Mouse (Mus musculus): ENCODE data around the gene Atp6v0d1.
"Not testable (repeated sequence)": the region's sequence is repeated elsewhere in the genome, so short reads cannot be mapped to it uniquely, and the experiment has no call there.

DNA sequence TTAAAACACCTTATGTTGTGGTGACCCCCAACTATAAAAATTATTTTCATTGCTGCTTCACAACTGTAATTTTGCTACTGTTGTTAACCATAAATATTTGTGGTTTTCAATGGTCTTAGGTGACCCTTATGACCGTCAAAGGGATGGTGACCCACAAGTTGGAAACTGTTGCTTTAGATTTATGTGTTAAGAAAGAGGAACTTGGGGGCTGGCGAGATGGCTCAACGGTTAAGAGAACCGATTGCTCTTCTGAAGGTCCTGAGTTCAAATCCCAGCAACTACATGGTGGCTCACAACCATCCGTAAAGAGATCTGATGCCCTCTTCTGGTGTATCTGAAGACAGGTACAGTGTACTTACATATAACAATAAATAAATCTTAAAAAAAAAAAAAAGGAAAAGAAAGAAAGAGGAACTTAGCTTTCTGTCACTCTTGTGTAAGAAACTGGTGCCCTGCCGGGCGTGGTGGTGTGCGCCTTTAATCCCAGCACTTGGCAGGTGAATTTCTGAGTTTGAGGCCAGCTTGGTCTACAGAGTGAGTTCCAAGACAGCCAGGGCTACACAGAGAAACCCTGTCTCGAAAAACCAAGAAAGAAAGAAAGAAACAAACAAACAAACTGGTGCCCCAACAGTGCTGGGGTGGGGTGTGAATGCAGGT, 1.1 kb downstream of the Atp6v0d1 start:
- peak; percentile 34; the same call in 1 of the 2 replicates for TF ChIP-seq CTCF (IDR thresholded peaks at IDR 0.05; ENCODE audit: low read depth)
- TF ChIP-seq EP300 (optimal IDR thresholded peaks at IDR 0.05): not testable (repeated sequence)
